Mouse (Mus musculus) adrenal gland, postnatal 10 days (tissue): Measurements from ENCODE around the gene Hspbap1. TPM values are rescaled to one million over a fixed set of nuclear protein-coding genes. Genes with fewer than 3 reads are reported as not detected.

Source experiments
- DNase-seq: peaks from one replicate; pipeline ENCODE4 v3.0.0; 2021; ENCODE audit warnings: mixed read lengths
- long read RNA-seq, 2 experiments: library from polyadenylated mRNA; stranded (forward); transcript quantifications; one replicate each; pipeline ENCODE4 v2.0.0; 2021
- total RNA-seq, 2 experiments: library from RNA; stranded (reverse); gene quantifications; 2 replicates each; pipeline ENCODE4 v1.2.3; 2021

The Hspbap1 gene
- total RNA-seq, result 1 to 10 TPM; 4.2 to 4.7 TPM
- long read RNA-seq, experiment 1, partial matches to known transcripts, result 1 of 5 reads
- long read RNA-seq, experiment 1, other reads (novel, unspliced or antisense), result 1 of 5 reads
- long read RNA-seq, experiment 2, full-length matches to known transcripts, result 3 of 5 reads
- long read RNA-seq, experiment 2, partial matches to known transcripts, result 1 of 5 reads
- long read RNA-seq, experiment 2, other reads (novel, unspliced or antisense), result 1 of 5 reads

DNA sequence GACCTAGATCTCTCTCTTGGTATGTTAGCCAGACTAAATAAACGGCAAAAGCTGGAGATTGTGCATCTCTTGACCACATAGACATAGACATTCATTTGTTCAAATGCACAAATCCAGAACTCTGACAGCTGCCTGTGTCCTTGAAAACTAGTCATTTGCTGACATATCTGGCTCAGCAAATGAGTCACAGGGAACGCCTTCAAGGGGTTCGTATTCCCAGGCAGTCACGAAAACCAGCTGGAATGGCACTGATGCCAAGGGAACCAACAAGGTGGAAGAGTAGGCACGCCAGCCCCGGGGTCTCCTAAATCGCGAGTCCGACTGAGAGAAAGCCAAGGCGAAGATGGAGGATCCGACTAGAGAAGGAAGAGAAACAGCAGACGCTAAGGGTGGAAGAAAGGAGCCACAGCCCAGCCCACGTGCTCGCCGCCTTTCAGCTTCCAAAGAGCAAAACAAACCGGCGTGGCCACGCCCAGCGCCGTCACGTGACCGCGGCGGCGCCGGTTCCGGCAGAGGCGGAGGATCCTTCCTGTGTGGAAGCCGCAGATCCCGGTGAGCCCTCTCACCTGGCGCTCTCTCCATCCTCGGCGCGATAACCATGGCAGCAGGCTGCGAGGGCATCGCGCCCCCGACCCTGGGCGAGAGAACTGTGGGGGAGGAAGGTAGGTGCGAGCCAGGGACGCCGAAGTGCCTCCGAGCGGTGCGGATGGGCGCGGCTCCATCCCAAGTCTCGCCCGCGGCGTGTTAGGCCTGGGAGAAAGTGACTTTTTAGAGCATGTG, at the start of gene Hspbap1:
Gene Hspbap1, plus strand, starts transcription at position 498 of the 780 bp plus-strand sequence.
- DNase-seq, result peak; percentile 95

GRCm38 (mm10) chr16:35724561-35724960, 45.6 kb upstream of the Hspbap1 start:
- DNase-seq, result no peak

DNA sequence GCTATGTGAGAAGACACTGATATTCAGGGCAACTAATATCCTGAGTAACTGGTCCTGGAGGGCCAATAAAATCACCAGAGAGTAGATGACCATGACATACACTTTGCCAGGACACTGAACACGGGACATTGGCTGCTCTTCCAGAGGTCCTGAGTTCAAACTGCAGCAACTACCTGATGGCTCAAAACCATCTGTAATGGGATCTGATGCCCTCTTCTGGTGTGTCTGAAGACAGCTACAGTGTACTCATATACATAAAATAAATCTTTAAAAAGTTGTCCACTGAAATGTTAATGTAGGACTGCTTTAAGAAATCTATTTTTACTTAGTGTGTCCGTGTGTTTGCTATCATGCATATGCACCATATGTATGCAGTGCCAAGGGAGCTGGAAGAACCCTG, 43.6 kb upstream of the Hspbap1 start:
- DNase-seq, result no peak

DNA sequence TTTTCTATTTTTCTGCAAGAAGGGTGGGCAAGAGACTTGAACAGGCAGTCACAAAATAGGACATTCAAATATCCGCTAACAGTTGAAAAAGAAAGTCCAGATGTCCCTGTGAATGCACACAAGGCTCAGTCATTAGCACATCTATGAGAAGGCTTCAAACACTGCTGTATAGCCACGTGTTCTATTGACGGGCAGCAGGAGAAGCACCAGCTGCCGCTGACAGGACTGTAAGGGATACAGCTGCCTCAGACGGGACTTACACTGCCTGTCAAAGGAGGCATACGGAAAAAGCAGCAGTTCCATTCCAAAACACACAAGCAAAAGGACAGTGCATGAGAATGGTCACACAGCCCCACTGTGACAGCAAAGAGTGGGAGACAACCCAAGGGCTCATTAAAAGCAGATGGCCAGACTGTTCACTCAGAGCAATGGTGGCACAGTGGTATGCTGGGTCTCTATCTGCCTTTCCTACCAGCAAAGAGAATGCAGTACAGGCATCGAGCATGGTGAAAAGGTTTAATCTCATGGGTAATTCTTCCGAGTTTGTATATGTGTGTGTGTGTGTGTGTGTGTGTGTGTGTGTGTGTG, 40.9 kb upstream of the Hspbap1 start:
- DNase-seq, result no peak

GRCm38 (mm10) chr16:35732096-35732495, 38.1 kb upstream of the Hspbap1 start:
- DNase-seq, result peak; percentile 32

DNA sequence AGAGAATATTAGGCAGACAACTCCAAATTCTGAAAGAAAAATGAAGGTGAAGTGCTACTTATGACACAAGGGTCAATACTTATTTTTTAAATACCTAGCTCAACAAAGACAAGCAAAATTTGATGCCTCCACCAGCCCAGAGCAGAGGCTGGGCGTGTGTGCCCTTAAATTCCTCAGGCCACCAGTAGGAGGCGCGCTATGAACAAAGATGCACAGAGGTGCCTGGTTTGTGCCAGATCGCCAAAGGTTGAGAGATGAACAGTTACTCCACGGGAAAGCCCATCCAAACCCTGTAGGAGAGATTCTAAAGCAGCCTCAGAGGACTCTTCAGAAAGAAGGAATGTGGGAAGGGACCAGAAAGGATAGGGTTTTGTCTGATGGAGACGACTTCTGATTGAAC, 36.1 kb upstream of the Hspbap1 start:
- DNase-seq, result peak; percentile 81

DNA sequence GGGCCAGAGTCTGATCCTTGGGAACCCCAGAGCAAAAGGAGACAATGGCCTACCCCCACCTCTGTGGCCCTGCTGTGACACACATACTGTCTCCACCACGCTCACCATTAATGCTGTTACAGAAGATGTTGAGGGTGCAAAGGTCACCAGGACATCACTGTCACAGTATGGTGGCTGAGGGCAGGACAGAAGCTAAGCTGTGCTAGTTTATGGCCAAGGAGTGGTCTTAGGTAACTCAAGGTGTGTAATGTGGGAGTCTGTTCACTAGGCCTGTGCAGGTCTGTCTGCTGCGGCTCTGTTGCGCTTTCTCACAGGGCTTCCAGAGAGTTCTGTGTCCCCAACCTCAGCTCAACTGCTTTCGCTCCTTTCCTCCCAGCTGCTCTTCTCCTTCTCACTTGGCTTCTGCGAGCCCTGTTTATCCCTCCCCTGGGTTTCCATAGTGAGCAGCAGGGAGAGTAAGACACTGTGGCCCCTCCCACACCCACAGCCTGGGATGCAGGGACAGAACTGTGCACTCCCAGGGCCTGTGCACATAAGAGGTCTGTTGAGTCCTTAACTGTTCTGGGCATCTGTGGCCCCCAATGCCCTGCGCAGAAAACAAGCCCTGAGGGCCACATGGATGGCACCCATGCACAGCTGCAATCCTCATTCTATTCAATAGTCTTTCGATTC, 31.9 kb upstream of the Hspbap1 start:
- DNase-seq, result no peak

DNA sequence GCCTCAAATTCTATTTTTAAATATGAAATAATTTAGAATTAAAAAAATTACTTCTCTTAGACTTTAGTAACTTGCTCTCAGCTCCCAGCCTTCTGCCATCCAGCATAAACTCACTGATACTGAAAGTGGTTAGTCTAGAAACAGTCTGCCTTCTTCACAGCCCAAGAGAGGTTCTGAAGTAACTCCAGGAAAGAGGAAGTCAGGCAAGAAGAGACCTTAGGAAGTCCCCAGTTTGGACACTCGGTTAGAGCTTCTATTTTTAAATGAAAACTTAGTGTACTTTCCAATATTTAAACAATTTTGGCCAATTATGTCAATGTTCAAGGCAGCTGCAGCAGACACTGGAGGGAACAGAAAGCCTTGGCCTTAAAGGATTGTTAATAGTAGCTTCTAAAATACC, 30.6 kb upstream of the Hspbap1 start:
- no peak for DNase-seq

DNA sequence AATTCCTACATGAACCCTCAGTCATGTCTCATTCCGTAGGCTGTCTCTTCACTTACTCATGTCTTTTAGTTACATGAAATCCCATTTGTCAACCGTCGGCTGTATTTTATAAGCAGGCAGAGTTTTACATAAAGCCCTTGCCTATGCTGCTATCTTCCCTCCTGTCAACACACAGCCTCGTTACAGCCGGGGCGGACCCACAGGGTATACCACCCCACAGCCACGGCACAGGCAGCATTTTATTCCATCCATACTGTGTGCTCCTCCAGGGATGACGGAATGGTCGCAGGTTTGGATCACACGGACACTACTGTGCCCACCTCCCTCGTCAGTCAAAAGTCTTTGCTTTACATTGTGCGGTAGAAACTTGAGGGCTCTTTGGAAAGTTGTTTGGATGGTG, 29.8 kb upstream of the Hspbap1 start:
- no peak for DNase-seq

DNA sequence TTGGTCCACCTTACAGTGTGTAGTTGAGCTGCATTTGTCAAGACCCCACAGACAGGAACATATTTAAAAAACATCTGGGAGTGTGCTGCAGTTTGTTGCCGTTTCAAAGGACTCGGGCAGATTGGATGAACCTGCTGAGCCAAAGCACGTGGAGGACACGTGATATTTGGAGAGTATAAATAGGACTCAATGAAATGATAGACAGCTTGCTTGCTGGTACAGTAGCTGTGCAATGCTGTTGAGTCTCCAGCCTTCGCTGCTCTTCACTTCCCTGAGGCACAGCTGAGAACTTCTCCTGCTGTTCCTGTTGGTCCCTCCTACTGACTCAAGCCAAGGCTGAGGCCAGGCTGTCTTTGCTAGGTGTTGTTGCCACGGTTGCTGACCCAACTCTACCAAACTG, 29.2 kb upstream of the Hspbap1 start:
- no peak for DNase-seq

- DNase-seq, result no peak
Observed at GRCm38 (mm10) chr16:35741621-35742020, 28.6 kb upstream of the Hspbap1 start.

DNA sequence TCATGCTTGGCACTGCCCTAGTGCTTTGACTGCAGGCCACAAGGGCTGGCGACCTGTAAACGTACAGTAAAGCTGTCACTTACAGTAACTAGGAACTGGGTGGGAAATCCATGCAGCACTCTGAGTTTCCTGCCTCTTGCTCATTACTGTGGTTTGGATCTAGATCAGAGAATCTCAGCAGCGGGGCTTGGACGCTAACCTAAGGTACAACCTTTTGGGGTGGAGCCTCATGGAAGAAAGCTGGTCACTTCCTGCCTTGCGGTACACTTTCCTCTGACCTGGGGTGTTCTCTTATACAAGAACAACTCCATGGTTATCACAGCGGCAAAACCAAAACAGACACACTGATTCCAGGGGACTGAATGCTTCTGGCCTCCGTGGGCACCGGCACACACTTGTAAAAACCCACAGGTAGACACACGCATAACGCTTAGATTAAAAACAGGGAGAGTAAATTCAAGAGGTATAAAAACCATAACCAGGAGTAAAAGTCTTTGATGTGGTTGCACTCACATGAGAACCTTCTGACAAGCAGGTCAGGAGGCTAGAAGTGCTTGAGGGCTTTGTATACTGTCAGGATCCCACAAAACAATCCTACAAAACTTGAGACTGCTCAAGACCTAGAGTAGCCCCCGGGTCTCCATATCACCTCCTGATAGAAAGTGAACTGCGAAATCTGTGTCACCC, 27.8 kb upstream of the Hspbap1 start:
- DNase-seq, result no peak

DNA sequence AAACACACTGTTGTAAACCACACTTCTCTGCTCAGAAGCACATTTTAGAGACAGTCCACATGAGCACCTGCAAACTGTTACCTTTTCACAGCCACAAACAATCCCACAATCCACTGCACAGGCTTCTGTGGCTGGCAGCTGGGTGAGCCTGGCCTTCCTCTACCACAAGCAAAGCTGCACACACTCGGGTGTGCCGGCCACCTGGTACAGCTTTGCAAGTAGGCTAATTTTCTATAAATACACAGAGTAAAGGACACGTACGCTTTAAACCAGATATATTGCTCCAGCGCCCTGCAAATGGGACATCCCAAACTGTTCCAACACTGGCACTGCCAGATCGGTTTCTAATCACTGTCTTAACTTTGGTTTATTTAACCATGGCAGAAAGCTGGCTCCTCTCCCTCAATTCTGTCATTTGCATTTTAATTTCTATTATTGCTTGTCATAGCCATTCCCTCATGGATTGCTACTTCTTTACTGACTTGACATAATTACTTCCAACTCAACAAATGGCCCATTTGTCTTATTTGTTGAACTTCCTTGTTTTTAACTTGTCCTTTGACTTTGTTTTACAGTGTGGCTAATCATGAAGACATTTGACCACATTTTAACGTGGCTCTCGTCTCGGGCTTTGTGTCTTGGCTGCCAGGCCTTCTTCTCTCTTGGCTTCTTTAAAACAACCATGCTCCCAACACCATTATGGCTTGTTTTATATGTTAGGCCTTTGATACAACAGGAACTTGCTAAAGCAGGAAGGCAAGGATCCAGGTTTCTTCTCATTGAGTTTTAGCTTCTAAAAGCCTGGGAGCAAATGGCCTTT, 22.5 kb upstream of the Hspbap1 start:
- no peak for DNase-seq

- DNase-seq, result no peak
Observed at GRCm38 (mm10) chr16:35748237-35748603, 22.0 kb upstream of the Hspbap1 start.

DNA sequence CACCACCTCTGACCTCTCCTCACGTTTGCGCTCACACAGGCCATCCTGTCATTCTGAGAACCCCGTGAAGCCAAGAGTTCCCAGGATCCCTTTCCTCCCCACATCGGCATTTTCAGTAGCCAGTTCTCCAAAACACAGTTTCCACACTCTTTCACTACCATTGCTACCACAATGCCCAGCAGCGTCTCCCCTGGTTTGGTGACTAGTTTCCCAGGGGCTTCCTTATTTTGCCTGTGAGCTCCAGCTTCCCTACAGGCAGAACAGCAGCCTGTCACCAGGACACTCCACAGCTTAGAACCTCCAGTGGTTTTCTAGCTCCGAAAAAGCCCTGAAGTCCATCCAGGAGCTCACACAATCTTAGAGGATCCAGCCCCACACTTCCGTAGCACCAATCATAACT, 20.8 kb upstream of the Hspbap1 start:
- DNase-seq, result no peak

GRCm38 (mm10) chr16:35751841-35752240, 18.3 kb upstream of the Hspbap1 start:
- DNase-seq, result no peak

GRCm38 (mm10) chr16:35753926-35754325, 16.2 kb upstream of the Hspbap1 start:
- no peak for DNase-seq

DNA sequence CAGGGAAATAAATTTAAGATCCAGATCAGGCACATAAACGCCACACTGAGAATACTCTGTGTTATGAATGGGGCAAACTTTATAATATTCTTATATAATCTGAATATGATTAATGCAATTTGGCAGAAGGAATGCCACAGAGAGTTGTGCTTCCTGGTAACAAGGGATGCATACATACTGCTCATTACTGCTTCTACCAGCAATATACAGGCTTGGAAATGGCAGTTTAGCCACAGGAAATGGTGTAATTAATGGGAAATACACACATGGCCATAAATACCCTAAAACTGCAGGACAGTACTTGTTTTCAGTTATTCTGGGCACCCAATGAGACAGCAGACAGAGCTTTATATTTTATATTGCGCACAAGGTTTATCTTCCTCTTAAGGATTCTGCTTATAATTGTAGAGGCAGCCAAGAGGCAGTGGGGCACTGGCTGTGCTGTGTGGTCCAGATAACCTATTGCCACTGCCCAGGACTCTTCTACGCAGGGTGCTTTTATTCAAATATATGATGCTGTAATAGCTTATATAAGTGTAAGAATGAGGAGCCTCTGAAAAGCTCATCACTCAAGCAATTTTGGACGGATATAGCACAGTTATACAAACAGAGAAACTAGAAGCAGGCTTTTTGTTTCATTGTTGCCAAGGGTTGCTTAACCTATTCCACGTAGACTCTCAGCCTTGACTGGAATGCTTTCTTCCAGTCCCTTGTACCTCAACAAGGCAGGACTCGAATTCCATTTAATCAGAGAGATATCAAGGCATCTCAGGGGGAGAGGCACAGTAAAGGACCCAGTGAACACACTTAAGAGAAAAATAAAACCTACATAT, 14.5 kb upstream of the Hspbap1 start:
- DNase-seq, result no peak

GRCm38 (mm10) chr16:35756697-35757096, 13.5 kb upstream of the Hspbap1 start:
- DNase-seq, result no peak

- DNase-seq, result no peak
Observed at GRCm38 (mm10) chr16:35759401-35759800, 10.8 kb upstream of the Hspbap1 start.
